Mouse (Mus musculus) thymus, adult 2 months (tissue): ENCODE results near the gene Tub. TPM values are rescaled to one million over a fixed set of nuclear protein-coding genes. Genes with fewer than 3 reads are reported as not detected.

ENCODE experiments used
- DNase-seq: peaks from one replicate; pipeline ENCODE4 v3.0.0; 2021
- H3K27ac ChIP-seq: fragments of 200-500 bp; 2 replicates; pipeline ENCODE4 v1.5.1; 2012; ENCODE audit warnings: low read length, control low read depth; ENCODE audit not compliant: control insufficient read depth, insufficient read depth
- H3K27me3 ChIP-seq: fragments of 200-500 bp; 2 replicates; pipeline ENCODE4 v1.6.1; 2012; ENCODE audit warnings: mild to moderate bottlenecking, low read length, moderate library complexity, mixed read lengths; ENCODE audit not compliant: control insufficient read depth, insufficient read depth
- H3K36me3 ChIP-seq: fragments of 200-500 bp; 2 replicates; pipeline ENCODE4 v1.6.1; 2012; ENCODE audit warnings: mild to moderate bottlenecking, low read length, moderate library complexity; ENCODE audit not compliant: control insufficient read depth, insufficient read depth
- H3K4me1 ChIP-seq: fragments of 200-500 bp; replicated peaks from 2 replicates; pipeline ENCODE4 v1.6.1; 2012; ENCODE audit warnings: low read length; ENCODE audit not compliant: control insufficient read depth, insufficient read depth
- H3K4me3 ChIP-seq: fragments of 200-500 bp; 2 replicates; pipeline ENCODE4 v1.5.1; 2012; ENCODE audit warnings: mild to moderate bottlenecking, low read length, control low read depth, moderate library complexity; ENCODE audit not compliant: control insufficient read depth, insufficient read depth
- CTCF ChIP-seq: fragments of 200-500 bp; IDR thresholded peaks from 2 replicates; pipeline ENCODE4 v1.5.1; 2012; ENCODE audit warnings: mild to moderate bottlenecking, control low read depth, low read length, moderate library complexity, borderline replicate concordance; ENCODE audit not compliant: control insufficient read depth, poor library complexity, insufficient read depth; ENCODE audit errors: extremely low read depth
- POLR2A ChIP-seq: fragments of 200-500 bp; IDR thresholded peaks from 2 replicates; pipeline ENCODE4 v1.6.1; 2012; ENCODE audit warnings: mild to moderate bottlenecking, low read length, control low read depth, moderate library complexity; ENCODE audit not compliant: control insufficient read depth, poor library complexity, insufficient read depth; ENCODE audit errors: extremely low read depth
- WGBS: fragments of 180-500 bp; shearing (Covaris S2); methylation state at CpG from one replicate; pipeline ENCODE4 v1.1.7; 2018; 5-methylcytosine and 5-hydroxymethylcytosine counted together
- polyA plus RNA-seq: library from polyadenylated mRNA; depleted of rRNA; stranded (reverse); fragments of >200 nt; gene quantifications from 2 replicates; pipeline ENCODE4 v1.2.3, GENCODE M21; 2012

Tub gene
- polyA plus RNA-seq, 1 experiment: 0.66 TPM

DNA sequence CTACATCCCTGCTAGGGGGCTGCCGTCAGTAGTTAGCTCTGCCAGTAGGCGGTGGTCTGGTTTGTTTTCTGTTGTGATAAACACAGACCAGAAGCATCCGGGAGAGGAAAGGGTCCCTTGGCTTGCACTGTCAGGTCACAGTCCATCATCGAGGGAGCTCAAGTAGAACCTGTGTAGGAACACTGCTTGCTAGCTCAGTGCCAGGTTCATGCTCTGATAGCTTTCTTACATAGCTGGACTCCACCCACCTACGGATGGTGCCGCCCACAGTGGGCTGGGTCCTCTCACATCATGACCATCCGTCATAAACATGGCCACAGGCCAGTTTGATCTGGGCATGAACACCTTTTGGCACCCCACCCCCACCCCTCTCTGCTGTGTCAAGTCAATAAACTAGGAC, 75.6 kb downstream of the Tub start:
- no peak overlapping the region for H3K4me3 ChIP-seq
- H3K27me3 ChIP-seq: no peaks in the 10 kb centered on the region
- no peak overlapping the region for H3K27ac ChIP-seq
- DNase-seq: no peak
- 87% methylated on average over 7 of the region's 7 CpGs for WGBS
- TF ChIP-seq CTCF: no peak
- no peak for TF ChIP-seq POLR2A
- H3K36me3 ChIP-seq: no peaks in the 10 kb centered on the region
- no peaks in the 10 kb centered on the region for H3K4me1 ChIP-seq

DNA sequence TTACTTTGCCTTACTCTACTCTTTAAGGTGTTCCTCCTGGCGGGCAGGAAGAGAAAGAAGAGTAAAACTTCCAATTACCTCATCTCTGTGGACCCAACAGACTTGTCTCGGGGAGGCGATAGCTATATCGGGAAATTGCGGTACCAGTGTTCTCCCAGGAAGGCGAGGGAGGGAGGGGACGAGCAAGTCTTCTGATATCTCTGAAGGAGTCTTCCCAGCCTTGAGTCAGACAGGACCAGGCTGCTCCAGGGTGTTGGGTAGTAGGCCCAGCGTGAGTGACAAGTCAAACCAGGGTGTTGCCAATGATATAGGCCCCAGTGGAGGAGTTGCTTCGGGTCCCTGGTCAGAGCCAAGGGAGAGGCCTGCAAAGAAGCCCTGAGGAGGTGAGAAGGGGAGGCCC, 76.8 kb downstream of the Tub start:
- Histone ChIP-seq H3K27ac (no peak overlapping the region), H3K36me3 (no peaks in the 10 kb centered on the region), H3K4me3 (no peak overlapping the region), H3K4me1 (no peaks in the 10 kb centered on the region), H3K27me3 (no peaks in the 10 kb centered on the region)
- no peak for TF ChIP-seq CTCF
- TF ChIP-seq POLR2A: no peak
- no peak for DNase-seq
- 90% methylated on average over 9 of the region's 9 CpGs for WGBS

DNA sequence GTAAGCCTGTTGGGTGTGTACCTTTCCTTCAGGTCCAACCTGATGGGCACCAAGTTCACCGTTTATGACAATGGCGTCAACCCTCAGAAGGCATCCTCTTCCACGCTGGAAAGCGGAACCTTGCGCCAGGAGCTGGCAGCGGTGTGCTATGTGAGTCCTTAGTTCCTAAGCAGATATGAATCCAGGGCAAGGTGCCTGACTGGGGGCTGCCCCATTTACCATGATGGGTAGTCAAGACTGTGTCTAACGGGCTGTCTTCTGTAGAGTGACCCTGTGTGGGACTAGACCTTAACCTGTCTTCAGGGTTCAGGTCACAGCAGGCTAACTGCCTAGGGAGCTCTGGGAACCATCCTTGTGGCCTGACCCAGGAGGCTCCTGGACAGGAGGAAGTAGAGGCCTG, 77.6 kb downstream of the Tub start:
- no peaks in the 10 kb centered on the region for H3K27me3 ChIP-seq
- WGBS: 94% methylated on average over 7 of the region's 7 CpGs
- TF ChIP-seq POLR2A: no peak
- no peaks in the 10 kb centered on the region for H3K4me1 ChIP-seq
- DNase-seq: no peak
- no peak overlapping the region for H3K4me3 ChIP-seq
- no peak overlapping the region for H3K27ac ChIP-seq
- H3K36me3 ChIP-seq: no peaks in the 10 kb centered on the region

DNA sequence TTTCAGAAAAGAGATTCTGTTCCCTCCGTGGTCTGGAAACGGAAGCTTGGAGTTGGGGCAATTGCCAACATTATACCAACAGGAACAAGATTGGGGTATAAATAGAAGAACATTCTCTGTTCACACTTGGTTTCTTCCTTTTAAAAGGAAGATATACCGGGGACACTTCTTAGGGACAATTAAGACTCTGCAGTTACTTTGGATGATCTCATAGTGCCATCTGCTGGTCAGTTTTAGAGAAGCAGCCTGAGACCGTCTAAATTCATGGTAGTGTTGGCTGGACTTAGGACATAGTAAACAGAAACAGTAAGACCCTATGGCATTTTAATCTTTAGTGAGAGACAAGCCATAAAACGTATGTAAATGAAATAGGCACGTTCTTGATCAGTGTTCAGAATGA, 78.1 kb downstream of the Tub start:
- peak; percentile 37 for DNase-seq
- 24% methylated on average over 6 of the region's 6 CpGs for WGBS
- TF ChIP-seq CTCF: no peak
- no peak for TF ChIP-seq POLR2A

DNA sequence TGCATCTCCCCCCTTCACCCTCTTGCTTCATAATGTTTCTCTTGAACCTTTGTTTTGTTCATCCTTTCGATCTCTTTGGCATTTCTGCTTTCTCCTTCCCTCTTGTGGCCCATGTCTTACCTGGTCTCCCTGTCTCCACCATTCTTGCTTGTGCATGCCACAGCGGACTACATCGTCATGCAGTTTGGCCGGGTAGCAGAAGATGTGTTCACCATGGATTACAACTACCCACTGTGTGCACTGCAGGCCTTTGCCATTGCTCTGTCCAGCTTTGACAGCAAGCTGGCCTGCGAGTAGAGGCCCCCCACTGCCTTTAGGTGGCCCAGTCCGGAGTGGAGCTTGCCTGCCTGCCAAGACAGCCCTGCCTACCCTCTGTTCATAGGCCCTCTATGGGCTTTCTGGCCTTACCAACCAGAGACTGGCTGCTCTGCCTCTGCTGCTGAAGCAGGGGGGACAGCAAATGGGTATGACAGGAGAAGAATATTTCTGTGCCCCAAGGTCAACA, 79.9 kb downstream of the Tub start:
- H3K27me3 ChIP-seq: no peaks in the 10 kb centered on the region
- H3K4me1 ChIP-seq: no peaks in the 10 kb centered on the region
- no peak overlapping the region for H3K27ac ChIP-seq
- H3K4me3 ChIP-seq: no peak overlapping the region
- no peak for DNase-seq
- 87% methylated on average over 6 of the region's 6 CpGs for WGBS
- TF ChIP-seq POLR2A (no peak), CTCF (no peak)
- H3K36me3 ChIP-seq: no peaks in the 10 kb centered on the region

More for the DNA sequence above, 78.1 kb downstream of the Tub start:
- H3K27ac ChIP-seq: no peak overlapping the region
- H3K4me3 ChIP-seq: no peak overlapping the region
- H3K27me3 ChIP-seq: no peaks in the 10 kb centered on the region
- H3K4me1 ChIP-seq: no peaks in the 10 kb centered on the region
- H3K36me3 ChIP-seq: no peaks in the 10 kb centered on the region

DNA sequence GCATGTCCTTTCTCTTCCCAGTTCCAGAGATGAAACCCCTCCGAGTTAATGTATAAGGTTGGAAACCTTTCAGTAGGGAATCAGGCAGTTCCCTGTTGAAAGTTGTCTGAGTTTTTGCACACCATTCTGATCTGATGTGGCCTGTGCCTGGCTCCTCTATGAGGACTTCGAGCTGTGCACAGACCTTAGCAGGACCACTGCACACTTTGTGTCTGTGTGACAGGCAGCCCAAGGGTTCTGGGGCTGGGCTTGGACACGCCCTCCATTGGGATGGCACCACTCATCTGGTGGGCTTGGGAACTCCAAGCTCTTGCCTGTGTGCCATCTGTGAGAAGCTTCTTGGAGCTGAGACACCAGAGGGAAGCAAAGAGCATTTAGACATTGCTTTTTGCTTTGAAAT, 81.2 kb downstream of the Tub start:
- Histone ChIP-seq H3K27ac (no peak overlapping the region), H3K27me3 (no peaks in the 10 kb centered on the region), H3K4me1 (no peaks in the 10 kb centered on the region), H3K36me3 (no peaks in the 10 kb centered on the region), H3K4me3 (no peak overlapping the region)
- TF ChIP-seq POLR2A (no peak), CTCF (no peak)
- DNase-seq: no peak
- 87% methylated on average over 3 of the region's 3 CpGs for WGBS

DNA sequence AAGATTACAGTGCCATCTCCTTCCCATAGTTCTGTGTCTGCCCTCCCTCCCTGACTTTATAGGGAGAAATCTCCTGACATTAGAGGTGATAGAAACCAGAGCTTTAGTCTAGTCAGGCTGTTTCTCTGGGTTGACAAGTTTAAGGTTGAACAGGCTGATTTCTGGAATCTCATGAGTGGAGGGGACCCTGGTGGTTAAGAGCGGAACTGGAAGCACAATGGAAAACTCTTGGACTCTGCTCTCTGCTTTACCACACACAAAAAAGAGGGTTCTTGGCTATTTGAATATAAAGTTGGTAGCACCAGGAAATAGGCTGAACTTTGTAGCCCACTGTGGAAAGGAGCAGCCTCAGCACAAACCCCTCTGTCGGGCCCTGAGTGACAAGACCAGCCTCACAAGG, 81.9 kb downstream of the Tub start:
- no peaks in the 10 kb centered on the region for H3K4me1 ChIP-seq
- 90% methylated on average over 2 of the region's 2 CpGs for WGBS
- no peak overlapping the region for H3K4me3 ChIP-seq
- no peak overlapping the region for H3K27ac ChIP-seq
- H3K27me3 ChIP-seq: no peaks in the 10 kb centered on the region
- TF ChIP-seq CTCF: no peak
- TF ChIP-seq POLR2A: no peak
- no peaks in the 10 kb centered on the region for H3K36me3 ChIP-seq
- no peak for DNase-seq
